Mouse (Mus musculus) small intestine, adult 2 months (tissue): ENCODE measurements around the gene Gadd45a. TPM values are rescaled to one million over a fixed set of nuclear protein-coding genes. Genes with fewer than 3 reads are reported as not detected.

ENCODE experiments used
- H3K27ac ChIP-seq: fragments of 200-500 bp; 2 replicates; pipeline ENCODE4 v1.5.1; 2012; ENCODE audit warnings: low read depth, low read length, control low read depth, inconsistent platforms; ENCODE audit not compliant: insufficient read depth
- H3K27me3 ChIP-seq: fragments of 200-500 bp; 2 replicates; pipeline ENCODE4 v1.6.1; 2012; ENCODE audit warnings: mild to moderate bottlenecking, moderate library complexity, low read length, inconsistent platforms; ENCODE audit not compliant: control insufficient read depth, insufficient read depth
- H3K36me3 ChIP-seq: fragments of 200-500 bp; 2 replicates; pipeline ENCODE4 v1.6.1; 2012; ENCODE audit warnings: mild to moderate bottlenecking, low read length, control low read depth, inconsistent platforms; ENCODE audit not compliant: control insufficient read depth, insufficient read depth
- H3K4me1 ChIP-seq: fragments of 200-500 bp; 2 replicates; pipeline ENCODE4 v1.6.1; 2012; ENCODE audit warnings: low read length, inconsistent platforms, mixed read lengths; ENCODE audit not compliant: control insufficient read depth, insufficient read depth, insufficient read length
- H3K4me3 ChIP-seq: fragments of 200-500 bp; 2 replicates; pipeline ENCODE4 v1.5.1; 2012; ENCODE audit warnings: low read depth, mild to moderate bottlenecking, control low read depth, inconsistent platforms, low read length, moderate library complexity
- CTCF ChIP-seq: fragments of 200-500 bp; IDR thresholded peaks from 2 replicates; pipeline ENCODE4 v1.5.1; 2012; ENCODE audit warnings: low read depth, mild to moderate bottlenecking, control low read depth, inconsistent platforms, low read length, moderate library complexity, mixed read lengths; ENCODE audit not compliant: insufficient replicate concordance, insufficient read length; ENCODE audit errors: extremely low read depth
- POLR2A ChIP-seq: fragments of 200-500 bp; IDR thresholded peaks from 2 replicates; pipeline ENCODE4 v1.6.1; 2012; ENCODE audit warnings: low read depth, mild to moderate bottlenecking, control low read depth, inconsistent platforms, low read length, moderate library complexity
- WGBS: fragments of 180-500 bp; shearing (Covaris S2); methylation state at CpG from one replicate; pipeline ENCODE4 v1.1.7; 2018; 5-methylcytosine and 5-hydroxymethylcytosine counted together
- polyA plus RNA-seq: library from polyadenylated mRNA; depleted of rRNA; stranded (reverse); fragments of >200 nt; gene quantifications from 2 replicates; pipeline ENCODE4 v1.2.3, GENCODE M21; 2012

Gene Gadd45a
- polyA plus RNA-seq, 1 experiment = 209 TPM

DNA sequence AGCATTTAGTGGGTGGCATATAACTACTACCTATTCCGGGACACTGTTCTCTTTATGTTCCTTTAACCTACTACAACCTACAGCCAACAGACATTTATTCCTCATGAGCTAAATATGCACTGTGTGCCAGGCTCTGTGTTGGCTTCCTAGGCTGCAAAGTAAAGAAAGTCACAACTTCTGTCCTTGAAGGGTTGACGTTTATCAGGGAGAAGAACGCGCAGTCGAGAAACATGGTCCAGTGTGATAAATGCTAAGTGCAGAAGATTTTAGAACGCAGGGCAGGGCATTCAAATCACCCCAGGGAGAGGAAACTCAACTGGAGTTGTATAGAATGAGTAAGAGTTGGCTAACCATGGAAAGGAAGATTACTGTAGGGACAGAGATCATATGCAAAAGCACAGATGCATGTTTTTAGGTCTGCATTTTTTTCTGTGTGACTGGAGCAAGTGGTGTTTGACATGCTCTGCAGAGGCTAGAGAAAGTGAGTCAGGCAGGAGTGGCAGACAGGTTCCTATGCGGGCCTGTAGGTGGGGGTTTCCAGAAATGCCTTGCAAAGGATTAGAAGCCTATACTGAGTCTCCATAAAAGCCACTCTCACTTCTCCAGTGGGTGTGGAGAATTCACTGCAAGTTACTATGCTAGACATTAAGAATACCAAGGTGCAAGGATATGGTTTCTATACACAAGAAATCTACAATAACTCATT lies 20.9 kb upstream of the Gadd45a start:
- H3K4me1 ChIP-seq = peaks cover 22% of the 10 kb centered on the region
- TF ChIP-seq CTCF (no peak), POLR2A (no peak)
- H3K36me3 ChIP-seq = no peaks in the 10 kb centered on the region
- no peaks in the 10 kb centered on the region for H3K27me3 ChIP-seq
- peak overlapping the region; percentile 99 for H3K27ac ChIP-seq
- no peak overlapping the region for H3K4me3 ChIP-seq
- WGBS = 67% methylated on average over 7 of the region's 7 CpGs

DNA sequence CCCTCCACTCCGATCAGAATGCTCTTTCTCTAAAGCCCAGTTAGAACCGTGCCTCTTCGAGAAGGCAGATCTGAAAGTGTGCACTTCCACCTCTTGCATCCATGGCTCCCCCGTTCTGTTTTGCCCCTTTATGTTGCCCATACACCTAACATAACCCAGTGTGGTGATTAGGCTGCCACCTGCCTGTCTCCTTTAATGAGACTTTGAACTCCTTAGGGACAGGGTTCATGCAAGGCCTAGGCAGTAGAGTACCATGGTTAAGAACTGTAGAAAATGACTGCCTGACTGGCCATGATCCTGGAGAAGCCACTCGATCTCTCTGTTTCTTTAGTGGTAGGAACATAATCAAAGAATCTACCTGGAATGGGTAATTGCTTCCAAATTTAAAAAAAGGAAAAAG lies 20.3 kb upstream of the Gadd45a start:
- Histone ChIP-seq H3K27me3 (no peaks in the 10 kb centered on the region), H3K36me3 (no peaks in the 10 kb centered on the region), H3K4me1 (peaks cover 22% of the 10 kb centered on the region), H3K4me3 (no peak overlapping the region), H3K27ac (peak overlapping the region; percentile 99)
- WGBS = 27% methylated on average over 5 of the region's 5 CpGs
- TF ChIP-seq CTCF = no peak
- TF ChIP-seq POLR2A = no peak

DNA sequence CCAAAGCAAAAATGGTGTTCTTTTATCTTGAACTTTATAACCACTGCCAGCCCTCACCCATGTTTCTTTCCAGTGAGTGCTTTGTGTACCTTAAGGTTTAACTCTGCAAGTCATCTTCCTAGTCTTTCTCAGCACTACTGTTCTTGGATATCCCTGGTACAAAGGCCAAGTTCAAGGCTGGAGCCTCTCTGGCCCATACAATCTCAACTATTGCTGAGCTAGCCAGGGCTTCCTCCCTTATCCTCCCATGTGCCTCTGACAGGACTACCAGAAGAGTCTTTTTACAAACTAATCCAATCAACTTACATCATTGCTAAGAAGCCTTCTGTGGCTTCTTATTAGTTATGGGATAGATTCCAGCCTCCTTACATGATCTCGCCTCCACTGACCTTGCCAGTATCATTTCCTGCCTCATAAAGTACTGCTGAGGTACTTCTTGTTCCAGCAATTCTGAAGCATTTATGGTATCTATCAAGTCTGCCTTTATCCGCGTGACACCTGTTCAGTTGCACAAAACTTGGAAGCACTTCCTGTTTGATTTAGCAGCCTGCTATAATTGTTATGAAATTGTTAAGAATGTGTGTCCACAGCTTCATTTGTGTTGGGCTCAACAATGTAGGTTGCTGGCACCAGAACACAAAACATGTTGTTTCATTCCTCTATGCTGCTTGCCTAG lies 19.8 kb upstream of the Gadd45a start:
- no peak overlapping the region for H3K4me3 ChIP-seq
- 13% methylated on average over 3 of the region's 3 CpGs for WGBS
- H3K4me1 ChIP-seq = peaks cover 19% of the 10 kb centered on the region
- no peaks in the 10 kb centered on the region for H3K27me3 ChIP-seq
- no peak for TF ChIP-seq POLR2A
- no peak for TF ChIP-seq CTCF
- H3K27ac ChIP-seq = peak overlapping the region; percentile 99
- no peaks in the 10 kb centered on the region for H3K36me3 ChIP-seq

DNA sequence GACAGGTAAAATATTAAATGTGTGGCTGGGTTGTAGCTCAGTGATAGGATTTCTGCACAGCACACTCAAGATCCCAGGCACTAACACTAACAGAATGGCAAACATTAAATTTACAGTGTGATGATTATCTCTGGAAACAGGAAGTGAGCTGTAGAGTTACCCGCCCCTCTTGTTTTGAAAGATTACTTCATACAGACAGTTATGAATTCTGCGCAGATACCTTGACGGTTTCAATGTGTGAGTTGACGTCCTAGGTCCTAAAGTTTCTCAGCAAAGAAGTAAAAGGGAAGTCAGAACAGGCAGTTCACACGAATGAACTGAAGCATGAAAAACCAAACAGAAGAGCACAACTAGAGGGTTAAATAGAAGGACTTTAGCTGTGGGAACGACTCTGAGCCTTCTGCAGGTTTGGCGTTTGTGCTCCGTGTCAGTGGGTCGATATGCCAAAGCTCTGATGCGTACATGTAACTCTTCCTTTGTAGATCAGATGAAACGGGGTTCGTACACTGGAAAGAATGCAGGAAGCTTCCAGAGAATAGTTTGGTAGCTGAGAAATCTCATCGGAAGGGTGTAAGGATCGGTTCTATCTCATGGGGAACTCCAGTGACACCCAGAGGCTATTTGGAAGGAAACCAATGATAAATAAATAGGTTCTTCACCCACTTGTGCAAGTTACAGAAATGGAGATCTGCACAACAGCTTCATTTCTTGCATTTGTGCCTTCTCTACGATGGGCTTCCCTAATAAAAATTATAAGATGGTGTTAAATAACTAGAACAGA lies 19.0 kb upstream of the Gadd45a start:
- Histone ChIP-seq H3K4me3 (no peak overlapping the region), H3K4me1 (peaks cover 19% of the 10 kb centered on the region), H3K27ac (peak overlapping the region; percentile 99), H3K36me3 (no peaks in the 10 kb centered on the region), H3K27me3 (no peaks in the 10 kb centered on the region)
- no peak for TF ChIP-seq CTCF
- TF ChIP-seq POLR2A = no peak
- WGBS = 41% methylated on average over 15 of the region's 15 CpGs

DNA sequence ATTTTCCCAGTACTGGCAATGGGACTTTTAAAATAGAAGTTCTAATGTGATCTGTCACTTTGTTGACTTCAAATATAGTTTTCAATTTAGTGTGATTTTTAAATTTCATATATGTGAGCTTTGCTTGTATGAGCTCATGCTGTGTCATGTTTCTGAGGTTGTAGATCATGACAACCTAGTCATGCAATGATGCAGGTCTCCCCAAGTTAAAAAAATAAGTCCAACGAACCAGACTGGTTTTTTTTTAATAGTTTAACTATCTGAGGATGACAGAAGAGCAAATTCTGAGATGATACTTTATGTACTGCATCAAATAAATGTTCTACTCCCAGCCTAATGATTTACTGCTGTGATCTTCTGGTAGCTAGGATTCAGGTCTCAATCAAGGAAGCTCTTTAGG lies 12.8 kb upstream of the Gadd45a start:
- 81% methylated on average over 1 of the region's 1 CpGs for WGBS

DNA sequence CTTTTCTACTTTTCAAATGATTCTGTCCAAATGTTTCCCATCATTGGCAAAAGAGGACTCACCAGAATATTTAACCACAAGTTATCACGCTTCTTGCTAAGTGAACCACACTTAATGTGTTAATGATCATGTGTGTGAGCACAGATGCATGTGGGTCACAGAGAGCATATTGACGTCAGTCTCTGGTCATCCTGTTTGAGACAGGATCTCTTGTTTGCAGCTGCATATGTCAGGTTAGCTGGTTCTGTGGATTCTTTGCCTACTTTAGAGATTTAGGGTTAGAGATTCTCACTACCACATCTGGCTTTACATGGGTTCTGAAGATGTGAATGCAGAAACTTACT lies 12.4 kb upstream of the Gadd45a start:
- no peaks in the 10 kb centered on the region for H3K36me3 ChIP-seq
- WGBS = 94% methylated on average over 2 of the region's 2 CpGs

More for the DNA sequence above, 12.8 kb upstream of the Gadd45a start:
- H3K4me3 ChIP-seq = no peak overlapping the region
- H3K27ac ChIP-seq = no peak overlapping the region
- H3K4me1 ChIP-seq = no peaks in the 10 kb centered on the region
- H3K27me3 ChIP-seq = no peaks in the 10 kb centered on the region
- TF ChIP-seq POLR2A = no peak
- no peak for TF ChIP-seq CTCF
- no peaks in the 10 kb centered on the region for H3K36me3 ChIP-seq

More for the DNA sequence above, 12.4 kb upstream of the Gadd45a start:
- Histone ChIP-seq H3K27ac (no peak overlapping the region), H3K27me3 (no peaks in the 10 kb centered on the region), H3K4me3 (no peak overlapping the region), H3K4me1 (no peaks in the 10 kb centered on the region)
- no peak for TF ChIP-seq POLR2A
- TF ChIP-seq CTCF = no peak
